Mouse (Mus musculus) layer of hippocampus, postnatal 14 days (tissue): ENCODE results near the gene Lcn5. TPM values are rescaled to one million over a fixed set of nuclear protein-coding genes. Genes with fewer than 3 reads are reported as not detected.
"Not testable (repeated sequence)": the region's sequence is repeated elsewhere in the genome, so short reads cannot be mapped to it uniquely, and the experiment has no call there.

Source experiments
- DNase-seq, 2 experiments: peaks; one replicate each; pipeline ENCODE4 v3.0.0; 2021 to 2022; ENCODE audit warnings: low spot score in 2 of 2, mixed read lengths in 1 of 2
- total RNA-seq, 2 experiments: library from RNA; stranded (reverse); gene quantifications; 2 replicates each; pipeline ENCODE4 v1.2.3; 2021

Lcn5 gene
- total RNA-seq, 2 experiments from 2014 or later = not detected

DNA sequence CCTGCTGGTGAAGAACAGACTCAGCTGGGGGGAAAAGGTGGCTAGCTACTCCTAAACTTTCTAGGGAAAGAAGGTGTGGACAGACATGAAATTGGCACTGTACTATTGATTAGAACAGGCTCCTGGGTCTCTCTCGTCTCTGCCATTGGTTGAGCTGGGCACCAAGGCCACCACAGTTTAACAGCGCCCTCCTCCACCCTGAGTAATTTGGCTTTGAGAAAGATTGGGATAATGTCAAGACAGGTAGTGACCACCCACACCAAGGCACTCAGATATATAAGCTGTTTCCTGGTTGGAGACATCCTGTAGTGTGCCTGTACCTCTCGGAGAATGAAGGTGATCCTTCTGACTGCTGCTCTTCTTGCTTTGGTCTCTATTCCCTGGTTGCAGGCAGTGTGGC lies 18.7 kb downstream of the Lcn5 start, which contains the start of gene Lcn6:
Lcn6 (plus strand) TSS at position 301 of the 400 bp plus-strand sequence.
- no peak for DNase-seq

DNA sequence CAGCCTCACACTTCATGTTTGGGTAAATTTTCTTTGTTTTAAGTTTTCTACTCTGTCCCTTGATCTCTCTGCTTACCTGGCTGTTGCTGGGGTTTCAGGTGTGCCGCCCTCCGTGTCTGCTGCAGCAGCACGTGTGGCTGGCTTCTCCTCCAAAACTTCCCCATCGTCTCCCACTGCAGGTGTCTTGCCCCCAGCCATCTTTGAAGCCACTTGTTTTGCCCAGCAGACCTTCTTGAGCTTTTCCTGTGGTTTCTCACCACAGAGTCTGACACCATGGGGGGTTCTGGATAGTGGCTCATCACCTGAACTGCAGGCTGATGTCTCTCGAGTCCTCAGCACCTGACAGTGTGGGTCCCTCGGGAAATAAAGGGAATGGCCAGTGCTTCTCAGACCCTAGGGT lies 21.8 kb downstream of the Lcn5 start:
- DNase-seq = no peak

DNA sequence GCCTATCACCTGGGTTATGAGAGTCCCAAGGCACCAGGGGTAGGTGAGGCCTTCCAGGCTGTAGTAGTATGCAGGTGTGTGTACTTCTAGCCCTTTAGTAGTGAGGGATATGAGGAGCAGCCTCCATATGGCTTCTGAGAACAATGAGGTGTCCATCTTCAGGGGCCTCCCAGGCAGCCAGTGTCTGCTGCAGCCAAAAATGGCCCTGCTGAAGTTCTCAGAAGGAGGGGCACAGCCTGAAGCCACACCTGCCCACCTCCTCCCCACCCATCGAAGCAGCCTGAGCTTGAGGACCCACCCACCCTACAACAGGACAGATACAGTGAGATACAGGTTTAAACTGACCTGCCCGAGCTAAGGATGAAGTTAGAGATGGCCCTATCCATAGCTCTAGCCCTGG lies 24.7 kb downstream of the Lcn5 start, which contains the start of gene Lcn10:
Lcn10 (plus strand) TSS at position 301 of the 400 bp plus-strand sequence.
- DNase-seq = no peak

DNA sequence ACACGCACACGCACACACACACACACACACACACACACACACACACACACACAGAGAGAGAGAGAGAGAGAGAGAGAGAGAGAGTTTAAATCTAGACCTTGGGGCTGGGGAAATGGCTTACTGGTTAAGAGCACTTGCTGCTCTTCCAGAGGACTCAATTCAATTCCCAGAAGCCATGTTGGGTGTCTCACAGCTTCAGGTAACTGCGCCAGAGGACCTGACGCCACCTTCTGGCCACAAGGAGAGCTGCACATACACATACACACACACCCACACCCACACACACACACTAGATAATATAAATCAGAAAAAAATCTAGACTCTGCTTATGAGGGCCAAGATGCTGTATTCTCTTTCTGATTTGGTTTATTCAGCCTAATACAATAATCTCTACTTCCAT lies 29.2 kb downstream of the Lcn5 start:
- no peak for DNase-seq

DNA sequence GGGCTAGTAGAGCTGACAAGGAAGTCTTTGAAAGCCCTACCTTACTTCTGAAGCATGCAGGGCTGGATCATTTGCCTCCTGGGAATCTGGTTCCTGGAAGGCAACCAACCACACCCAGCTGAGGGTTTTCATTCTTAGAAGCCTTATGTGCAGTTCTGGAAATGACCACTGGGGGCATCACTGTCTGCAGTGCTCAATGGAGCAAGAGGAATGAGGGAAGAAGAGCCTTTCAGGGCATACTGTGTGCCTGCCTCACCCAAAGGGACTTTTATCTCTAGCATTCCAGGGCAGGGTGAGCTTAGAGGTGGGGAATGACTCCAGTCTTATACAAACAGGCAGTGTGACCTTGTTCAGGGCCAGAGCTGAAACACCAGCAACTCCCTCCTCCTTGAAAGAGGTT lies 36.9 kb downstream of the Lcn5 start:
- peak; percentile 42 to 54 for DNase-seq

DNA sequence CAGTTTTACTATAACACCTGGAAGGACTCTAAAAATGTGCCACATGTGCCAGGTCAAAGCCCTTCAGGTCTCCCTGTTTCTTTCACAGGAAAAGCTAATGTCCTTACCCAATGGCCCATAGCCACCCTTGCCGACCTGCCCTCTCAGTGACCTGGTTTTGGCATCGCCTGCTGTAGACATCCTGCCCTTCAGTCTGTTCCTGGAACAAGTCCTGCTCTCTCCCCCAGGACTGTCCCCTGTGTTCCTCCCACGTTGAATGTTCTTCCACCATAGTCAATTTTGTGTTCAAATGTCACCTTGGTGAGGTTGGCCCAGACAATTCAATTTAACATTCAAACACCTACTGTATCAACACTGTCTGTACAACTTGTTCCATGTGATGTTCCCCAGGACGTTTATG lies 39.2 kb downstream of the Lcn5 start:
- no peak for DNase-seq

DNA sequence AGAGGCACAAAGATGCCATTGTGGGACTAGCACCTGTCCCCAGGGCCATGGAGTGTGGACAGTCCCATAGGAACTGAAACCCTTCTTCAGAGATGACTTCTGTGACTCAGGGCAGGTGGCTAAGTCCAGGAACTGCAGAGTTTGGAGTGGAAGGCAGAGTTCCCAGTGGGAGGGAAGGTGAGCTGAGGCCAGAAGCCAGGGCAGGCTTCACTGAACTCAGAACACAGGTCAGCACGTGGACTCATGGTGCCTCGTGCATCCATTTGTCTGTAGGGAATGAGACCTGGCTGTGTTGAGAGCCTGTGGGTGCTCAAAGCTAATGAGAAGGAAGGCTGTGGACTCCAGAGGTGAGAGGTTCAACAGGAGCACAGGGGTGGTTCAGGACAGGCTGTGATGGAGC lies 40.9 kb downstream of the Lcn5 start:
- no peak for DNase-seq

DNA sequence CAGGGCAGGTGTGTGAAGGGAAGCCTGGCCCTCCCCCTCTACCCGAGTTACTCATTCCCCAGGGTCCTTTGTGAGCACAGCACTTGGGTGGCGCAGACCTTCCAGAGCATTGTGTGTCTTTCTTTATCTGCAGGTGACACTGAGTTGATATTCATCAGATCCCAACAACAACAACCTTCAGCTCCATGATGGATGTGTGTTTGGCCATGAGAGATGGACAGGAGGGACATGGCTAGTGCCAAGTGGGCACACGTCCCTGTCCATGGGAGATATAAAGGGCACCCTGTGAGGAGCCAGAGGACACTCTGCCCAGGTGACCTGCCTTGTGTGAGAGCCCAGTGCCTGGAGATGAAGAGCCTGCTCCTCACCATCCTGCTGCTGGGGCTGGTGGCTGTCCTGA lies 42.0 kb downstream of the Lcn5 start, which contains the start of gene Obp2a:
Obp2a (plus strand) TSS at position 301 of the 400 bp plus-strand sequence.
- DNase-seq = not testable (repeated sequence)

DNA sequence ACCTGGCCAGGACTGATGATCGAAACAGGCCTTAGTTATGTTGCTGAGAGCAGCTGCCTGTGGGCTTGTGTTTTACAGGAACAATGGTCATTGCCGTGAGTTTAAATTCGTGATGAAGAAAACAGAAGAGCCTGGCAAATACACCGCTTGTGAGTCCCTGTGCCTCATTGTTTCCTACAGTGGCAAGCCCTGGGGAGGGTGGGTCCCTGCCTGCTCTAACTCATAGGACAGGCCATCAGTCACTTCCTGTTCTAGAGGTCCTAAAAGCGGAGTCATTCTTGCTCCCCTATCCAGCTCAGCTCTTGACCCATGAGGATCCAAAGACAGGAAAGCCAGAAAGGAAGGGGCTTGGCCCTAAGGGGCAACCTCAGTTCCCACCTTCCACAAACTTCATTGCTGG lies 43.2 kb downstream of the Lcn5 start:
- DNase-seq = no peak

DNA sequence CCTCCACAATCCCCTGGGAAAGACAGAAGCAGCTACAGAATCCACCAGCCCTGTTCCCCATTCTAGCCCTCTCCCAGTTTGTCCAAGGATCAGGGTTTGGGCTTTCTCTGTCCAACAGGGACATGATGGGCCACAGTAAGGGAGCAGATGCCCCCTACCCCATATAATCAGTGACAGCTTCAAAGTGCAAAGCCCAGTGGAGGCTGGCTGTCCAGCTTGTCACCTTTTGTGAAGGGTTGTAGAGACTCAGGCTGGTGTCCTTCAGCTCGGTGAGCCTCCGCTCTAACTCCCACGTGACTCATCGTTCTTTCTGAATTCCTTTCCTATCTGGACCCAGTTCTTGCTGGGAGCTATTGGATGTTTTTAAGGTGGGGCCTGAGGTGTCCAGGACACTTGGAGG lies 46.0 kb downstream of the Lcn5 start:
- no peak for DNase-seq

DNA sequence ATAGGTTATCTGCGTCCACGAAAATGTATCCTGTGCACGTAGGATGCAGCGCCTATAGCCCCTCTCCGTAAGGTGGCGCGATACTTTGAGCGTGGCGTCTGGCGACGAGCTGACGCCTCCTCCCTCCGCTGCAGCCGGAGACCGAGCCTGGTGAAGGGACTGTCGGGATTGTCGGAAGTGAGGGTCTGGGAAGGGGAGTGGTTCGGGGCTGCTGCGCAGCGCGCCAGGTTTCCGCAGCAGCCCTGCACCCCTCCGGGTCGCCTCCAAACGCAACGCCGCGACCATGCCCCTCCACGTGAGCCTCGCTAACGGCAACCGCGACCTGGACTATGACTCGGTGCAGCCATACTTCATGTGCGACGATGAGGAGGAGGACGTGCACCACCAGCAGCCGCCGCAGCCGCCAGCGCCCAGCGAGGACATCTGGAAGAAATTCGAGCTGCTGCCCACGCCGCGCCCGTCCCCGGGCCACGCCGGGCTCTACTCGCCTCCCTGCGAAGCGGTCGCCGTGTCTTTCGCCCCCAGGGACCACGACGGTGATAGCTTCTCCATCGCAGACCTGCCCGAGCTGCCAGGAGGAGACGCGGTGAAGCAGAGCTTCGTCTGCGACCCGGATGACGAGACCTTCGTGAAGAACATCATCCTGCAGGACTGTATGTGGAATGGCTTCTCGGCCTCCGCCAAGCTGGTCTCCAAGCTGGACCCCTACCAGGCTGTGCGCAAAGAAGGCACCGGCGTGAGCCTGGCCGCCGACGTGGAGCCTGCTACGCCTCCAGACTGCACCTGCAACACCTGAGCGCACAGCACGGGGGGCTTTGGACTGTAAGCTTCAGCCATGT lies 49.1 kb downstream of the Lcn5 start, which contains the start of gene Bmyc:
Bmyc (plus strand) TSS at position 97 of the 839 bp plus-strand sequence.
- DNase-seq = peak; percentile 86 to 91

DNA sequence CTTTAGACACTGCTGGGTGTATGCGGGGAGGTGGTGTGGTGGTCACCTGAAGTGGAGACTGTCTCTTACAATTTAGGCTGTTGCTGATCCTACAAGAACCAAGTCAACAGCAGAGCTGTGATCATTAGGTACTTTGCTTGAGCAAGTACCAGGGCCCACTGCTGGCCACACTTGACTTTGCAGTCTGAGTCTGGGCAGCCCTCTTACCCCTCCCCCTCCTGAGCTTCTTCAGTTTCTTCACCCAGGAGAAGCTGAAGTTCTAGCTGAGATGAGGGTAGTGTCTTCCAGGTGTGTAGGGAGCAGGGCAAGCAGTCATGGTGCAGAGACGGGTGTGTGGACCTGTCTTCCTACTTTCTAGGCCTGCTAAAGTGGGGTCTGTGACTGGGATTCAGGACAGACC lies 50.4 kb downstream of the Lcn5 start:
- peak; percentile 30 to 49 for DNase-seq

DNA sequence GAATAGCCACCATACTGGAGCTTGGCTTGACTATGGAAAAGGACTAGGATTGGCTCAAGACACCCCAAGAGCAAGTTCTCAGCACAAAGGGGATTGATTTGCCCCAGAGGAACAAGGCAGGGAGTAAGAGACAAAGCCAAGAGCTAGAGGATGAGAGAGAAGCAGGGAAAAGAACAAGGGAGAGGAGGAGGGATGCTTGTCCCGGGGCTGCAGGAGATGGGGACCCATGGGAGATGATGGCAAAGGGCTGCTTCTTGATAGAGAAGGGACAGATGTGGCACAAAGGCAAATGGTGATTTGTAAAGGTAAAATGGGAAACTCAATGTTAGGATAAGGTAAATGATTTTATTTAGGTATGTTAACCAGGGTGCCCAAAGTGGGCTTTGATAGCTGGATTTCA lies 51.3 kb downstream of the Lcn5 start:
- not testable (repeated sequence) for DNase-seq

DNA sequence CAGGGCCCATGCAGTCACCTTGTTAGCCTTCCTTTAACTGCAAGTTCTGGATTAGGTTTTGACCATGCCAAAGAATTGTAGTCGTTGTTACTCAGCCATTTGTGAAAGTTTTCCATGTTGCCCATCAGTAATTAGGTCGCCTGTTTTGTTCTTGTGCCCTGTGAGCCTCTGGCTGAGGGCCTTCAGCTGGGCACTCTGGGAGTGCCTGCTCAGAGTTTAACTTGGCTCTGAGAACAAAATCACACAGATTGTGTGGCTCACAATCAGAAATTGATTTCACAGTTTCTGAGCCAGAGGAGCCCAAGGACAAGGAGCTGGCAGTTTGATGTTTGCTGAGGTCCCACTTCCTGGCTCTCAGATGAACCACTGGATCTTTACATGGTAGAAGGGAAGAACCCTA lies 52.0 kb downstream of the Lcn5 start:
- peak in 1 of 2 experiments; percentile 16 for DNase-seq

Other genes with a start within 250 kb of the Lcn5 start
- under 1 TPM; 0.31 to 0.81 TPM for gene Fut7, start 234.7 kb upstream of the Lcn5 start, total RNA-seq
- gene Abca2, start 229.2 kb upstream of the Lcn5 start, total RNA-seq = 100 to 1,000 TPM; 140 to 141 TPM
- under 1 TPM in 1 of 2 experiments, not detected in 1; 0.58 TPM for gene Clic3, start 201.1 kb upstream of the Lcn5 start, total RNA-seq
- 10 to 100 TPM; 52.1 to 57.7 TPM for gene Paxx, start 196.9 kb upstream of the Lcn5 start, total RNA-seq
- gene Ptgds, start 187.9 kb upstream of the Lcn5 start, total RNA-seq = 100 to 1,000 TPM; 234 to 420 TPM
- gene Lcn12, start 164.0 kb upstream of the Lcn5 start, total RNA-seq = not detected
- gene Fbxw5, start 157.2 kb upstream of the Lcn5 start, total RNA-seq = 100 to 1,000 TPM; 130 to 134 TPM
- 1 to 10 TPM; 1.5 to 1.7 TPM for gene C8g, start 156.2 kb upstream of the Lcn5 start, total RNA-seq
- gene Traf2, start 111.0 kb upstream of the Lcn5 start, total RNA-seq = 10 to 100 TPM in 1 of 2 experiments, 1 to 10 TPM in 1; 9.8 to 11.1 TPM
- gene Edf1, start 100.1 kb upstream of the Lcn5 start, total RNA-seq = 100 to 1,000 TPM; 214 to 226 TPM
- 1 to 10 TPM; 1.7 to 2.6 TPM for gene Mamdc4, start 83.1 kb upstream of the Lcn5 start, total RNA-seq
- gene Phpt1, start 82.7 kb upstream of the Lcn5 start, total RNA-seq = 10 to 100 TPM; 81.2 to 83.8 TPM
- 100 to 1,000 TPM in 1 of 2 experiments, 10 to 100 TPM in 1; 99.8 to 103 TPM for gene Ajm1, start 76.2 kb upstream of the Lcn5 start, total RNA-seq
- gene Rabl6, start 49.4 kb upstream of the Lcn5 start, total RNA-seq = 100 to 1,000 TPM; 105 to 107 TPM
- not detected for gene Ccdc183, start 40.3 kb upstream of the Lcn5 start, total RNA-seq
- gene Tmem141, start 35.9 kb upstream of the Lcn5 start, total RNA-seq = 10 to 100 TPM; 25.0 TPM
- 1 to 10 TPM; 1.0 to 1.4 TPM for gene Fcna, start 29.9 kb upstream of the Lcn5 start, total RNA-seq
- gene Lcn8, start 4.8 kb upstream of the Lcn5 start, total RNA-seq = not detected
- gene Lcn6, start 18.8 kb downstream of the Lcn5 start, total RNA-seq = not detected
- gene Lcn10, start 24.8 kb downstream of the Lcn5 start, total RNA-seq = not detected
- gene Obp2a, start 42.1 kb downstream of the Lcn5 start, total RNA-seq = not detected
- 10 to 100 TPM; 80.9 to 82.5 TPM for gene Bmyc, start 48.8 kb downstream of the Lcn5 start, total RNA-seq
- gene Obp2b, start 79.1 kb downstream of the Lcn5 start, total RNA-seq = not detected
- not detected for gene Lcn3, start 107.6 kb downstream of the Lcn5 start, total RNA-seq
- not detected for gene Lcn11, start 119.1 kb downstream of the Lcn5 start, total RNA-seq
- gene Gm13539, start 124.3 kb downstream of the Lcn5 start, total RNA-seq = not detected
- not detected for gene Glt6d1, start 157.9 kb downstream of the Lcn5 start, total RNA-seq
- not detected for gene Lcn9, start 165.2 kb downstream of the Lcn5 start, total RNA-seq
- not detected for gene Sohlh1, start 189.3 kb downstream of the Lcn5 start, total RNA-seq
- gene Kcnt1, start 205.8 kb downstream of the Lcn5 start, total RNA-seq = 10 to 100 TPM; 43.8 to 69.9 TPM